Mouse (Mus musculus): Measurements from ENCODE around the gene Zfr2. TPM values are rescaled to one million over a fixed set of nuclear protein-coding genes. Genes with fewer than 3 reads are reported as not detected.
A peak's percentile ranks its signal among the peaks of the same experiment; 100 is the strongest.

The Zfr2 gene
- 30.3 and 34.0 TPM in 2 replicates for polyA plus RNA-seq (2015; fragmentation: Nextera tagmentation; extraction: Ambion mirVana)

- Histone ChIP-seq H3K36me3 (no peaks in the 10 kb centered on the region), H3K4me2 (peak within 1 kb of the TSS; percentile 76), H3K4me1 (replicated peaks) (peaks cover 46% of the 10 kb centered on the region), H3K27ac (replicated peaks) (peak within 1 kb of the TSS; percentile 92), H3K9ac (peak within 1 kb of the TSS; percentile 72), H3K9me3 (no peaks in the 10 kb centered on the region), H3K4me3 (peak within 1 kb of the TSS; percentile 73), H3K27me3 (no peaks in the 10 kb centered on the region)
- peak; percentile 79 for ATAC-seq (ENCODE audit: low FRiP score, low read depth)
- WGBS, result 9% methylated on average over 29 of the region's 29 CpGs
Observed at GRCm38 (mm10) chr10:81232580-81233225, at the start of gene Zfr2. Gene Zfr2 (plus strand): TSS chr10:81233155.

DNA sequence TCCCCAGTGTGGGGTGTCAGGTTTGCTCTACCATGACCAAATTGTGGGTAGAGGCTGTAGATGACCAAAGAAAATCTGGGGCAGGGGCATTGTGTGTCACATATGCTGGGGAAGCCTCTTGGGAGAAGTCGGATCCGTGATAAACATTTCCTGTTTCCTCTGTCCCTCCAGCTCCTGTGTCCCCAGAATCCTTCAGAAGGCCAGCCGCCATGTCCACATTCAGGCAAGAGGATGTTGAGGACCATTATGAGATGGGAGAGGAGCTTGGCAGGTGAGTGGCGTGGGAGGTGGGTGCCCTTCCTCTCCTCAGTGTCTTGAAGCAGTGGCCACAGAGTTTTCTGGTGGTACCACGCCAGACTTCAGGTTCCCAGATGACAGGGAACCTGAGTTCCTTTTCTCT is 49.1 kb upstream of the Zfr2 start, which contains the start of gene 4930442H23Rik:
Gene 4930442H23Rik, minus strand, starts transcription at position 45 of the 400 bp plus-strand sequence.
- peak within 1 kb of the TSS; percentile 52 for H3K4me3 ChIP-seq
- H3K36me3 ChIP-seq, result peaks cover 63% of the 10 kb centered on the region

GRCm38 (mm10) chr10:81184765-81185164 is 48.2 kb upstream of the Zfr2 start:
- H3K4me2 ChIP-seq, result no peak overlapping the region
- H3K4me3 ChIP-seq, result no peak overlapping the region
- no peak overlapping the region for H3K9ac ChIP-seq
- no peak for ATAC-seq (ENCODE audit: low FRiP score, low read depth)
- WGBS, result 72% methylated on average over 4 of the region's 4 CpGs
- H3K27ac ChIP-seq (replicated peaks), result no peak overlapping the region
- peaks cover 32% of the 10 kb centered on the region for H3K4me1 ChIP-seq (replicated peaks)
- no peaks in the 10 kb centered on the region for H3K9me3 ChIP-seq
- no peaks in the 10 kb centered on the region for H3K27me3 ChIP-seq
- peaks cover 55% of the 10 kb centered on the region for H3K36me3 ChIP-seq

More for the DNA sequence above, 49.1 kb upstream of the Zfr2 start, which contains the start of gene 4930442H23Rik:
- Histone ChIP-seq H3K4me1 (replicated peaks) (peaks cover 42% of the 10 kb centered on the region), H3K9ac (peak within 1 kb of the TSS; percentile 63), H3K9me3 (no peaks in the 10 kb centered on the region), H3K4me2 (peak within 1 kb of the TSS; percentile 66), H3K27me3 (no peaks in the 10 kb centered on the region), H3K27ac (replicated peaks) (peak within 1 kb of the TSS; percentile 87)
- no peak for ATAC-seq (ENCODE audit: low FRiP score, low read depth)
- 89% methylated on average over 5 of the region's 5 CpGs for WGBS

GRCm38 (mm10) chr10:81187161-81187560 is 45.8 kb upstream of the Zfr2 start:
- WGBS, result 96% methylated on average over 9 of the region's 9 CpGs
- H3K36me3 ChIP-seq, result peaks cover 38% of the 10 kb centered on the region
- no peak overlapping the region for H3K9ac ChIP-seq
- no peaks in the 10 kb centered on the region for H3K9me3 ChIP-seq
- H3K27ac ChIP-seq (replicated peaks), result no peak overlapping the region
- no peak for ATAC-seq (ENCODE audit: low FRiP score, low read depth)
- H3K27me3 ChIP-seq, result no peaks in the 10 kb centered on the region
- no peak overlapping the region for H3K4me2 ChIP-seq
- H3K4me3 ChIP-seq, result no peak overlapping the region
- peaks cover 33% of the 10 kb centered on the region for H3K4me1 ChIP-seq (replicated peaks)

GRCm38 (mm10) chr10:81189821-81190220 is 43.1 kb upstream of the Zfr2 start:
- H3K4me3 ChIP-seq, result no peak overlapping the region
- H3K27me3 ChIP-seq, result 0 out of 2 replicates have a peak, but pooled peaks cover 3% of the 10 kb centered on the region
- 81% methylated on average over 26 of the region's 26 CpGs for WGBS
- no peak overlapping the region for H3K9ac ChIP-seq
- H3K9me3 ChIP-seq, result no peaks in the 10 kb centered on the region
- H3K4me1 ChIP-seq (replicated peaks), result peaks cover 35% of the 10 kb centered on the region
- H3K4me2 ChIP-seq, result no peak overlapping the region
- peaks cover 27% of the 10 kb centered on the region for H3K36me3 ChIP-seq
- H3K27ac ChIP-seq (replicated peaks), result no peak overlapping the region
- no peak for ATAC-seq (ENCODE audit: low FRiP score, low read depth)

DNA sequence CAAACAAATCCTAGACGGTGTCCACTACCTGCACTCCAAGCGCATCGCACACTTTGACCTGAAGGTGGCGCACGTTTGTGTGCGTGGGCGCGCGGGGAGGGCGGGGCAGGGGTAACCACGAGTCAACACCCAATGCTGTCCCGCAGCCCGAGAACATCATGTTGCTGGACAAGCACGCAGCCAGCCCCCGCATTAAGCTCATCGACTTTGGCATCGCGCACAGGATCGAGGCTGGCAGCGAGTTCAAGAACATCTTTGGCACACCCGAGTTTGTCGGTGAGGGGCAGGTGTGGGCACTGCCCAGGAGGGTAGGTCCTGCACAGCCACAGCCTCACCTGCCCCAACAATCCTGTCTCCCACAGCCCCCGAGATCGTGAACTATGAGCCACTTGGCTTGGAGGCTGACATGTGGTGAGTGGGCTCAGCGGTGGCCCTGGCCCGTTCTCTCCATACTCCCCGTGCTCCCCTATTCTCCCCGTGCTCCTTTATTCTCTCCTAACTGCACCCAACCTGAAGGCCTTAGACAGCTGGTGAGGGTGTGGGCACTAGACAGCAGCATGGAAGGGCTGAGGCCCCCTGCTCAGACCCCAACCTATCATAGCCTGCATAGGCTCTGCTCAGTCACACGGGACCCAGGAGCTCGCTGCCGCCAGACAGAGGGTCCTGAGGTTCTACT is 42.6 kb upstream of the Zfr2 start:
- Histone ChIP-seq H3K9ac (no peak overlapping the region), H3K36me3 (peaks cover 21% of the 10 kb centered on the region), H3K27me3 (peaks cover 8% of the 10 kb centered on the region), H3K4me3 (no peak overlapping the region), H3K4me2 (no peak overlapping the region), H3K4me1 (replicated peaks) (peaks cover 30% of the 10 kb centered on the region), H3K27ac (replicated peaks) (no peak overlapping the region), H3K9me3 (no peaks in the 10 kb centered on the region)
- ATAC-seq (ENCODE audit: low FRiP score, low read depth), result no peak
- 71% methylated on average over 31 of the region's 31 CpGs for WGBS

GRCm38 (mm10) chr10:81190912-81191321 is 42.0 kb upstream of the Zfr2 start:
- Histone ChIP-seq H3K27me3 (peaks cover 14% of the 10 kb centered on the region), H3K4me2 (no peak overlapping the region), H3K9me3 (no peaks in the 10 kb centered on the region), H3K4me1 (replicated peaks) (peaks cover 30% of the 10 kb centered on the region), H3K9ac (no peak overlapping the region), H3K4me3 (no peak overlapping the region), H3K27ac (replicated peaks) (peak overlapping the region; percentile 99; the same call in 1 of the 2 replicates), H3K36me3 (peaks cover 17% of the 10 kb centered on the region)
- 70% methylated on average over 6 of the region's 6 CpGs for WGBS
- ATAC-seq (ENCODE audit: low FRiP score, low read depth), result no peak

- no peak for ATAC-seq (ENCODE audit: low FRiP score, low read depth)
- WGBS, result 90% methylated on average over 18 of the region's 18 CpGs
- Histone ChIP-seq H3K9me3 (no peaks in the 10 kb centered on the region), H3K4me2 (peak overlapping the region; percentile 99), H3K9ac (no peak overlapping the region), H3K27me3 (peaks cover 16% of the 10 kb centered on the region), H3K36me3 (peaks cover 17% of the 10 kb centered on the region), H3K4me3 (no peak overlapping the region), H3K4me1 (replicated peaks) (peaks cover 30% of the 10 kb centered on the region), H3K27ac (replicated peaks) (peak overlapping the region; percentile 99)
Observed at GRCm38 (mm10) chr10:81191342-81191982, 41.5 kb upstream of the Zfr2 start.

GRCm38 (mm10) chr10:81192270-81192967 is 40.5 kb upstream of the Zfr2 start:
- ATAC-seq (ENCODE audit: low FRiP score, low read depth), result peak; percentile 90
- peaks cover 24% of the 10 kb centered on the region for H3K27me3 ChIP-seq
- under 1% methylated on average over 76 of the region's 93 CpGs for WGBS
- peak overlapping the region; percentile 66 for H3K4me3 ChIP-seq
- H3K9ac ChIP-seq, result peak overlapping the region; percentile 80
- peak overlapping the region; percentile 99 for H3K27ac ChIP-seq (replicated peaks)
- peaks cover 13% of the 10 kb centered on the region; the same call in 1 of the 2 replicates for H3K36me3 ChIP-seq
- H3K4me2 ChIP-seq, result peak overlapping the region; percentile 99
- H3K4me1 ChIP-seq (replicated peaks), result peaks cover 30% of the 10 kb centered on the region
- no peaks in the 10 kb centered on the region for H3K9me3 ChIP-seq

DNA sequence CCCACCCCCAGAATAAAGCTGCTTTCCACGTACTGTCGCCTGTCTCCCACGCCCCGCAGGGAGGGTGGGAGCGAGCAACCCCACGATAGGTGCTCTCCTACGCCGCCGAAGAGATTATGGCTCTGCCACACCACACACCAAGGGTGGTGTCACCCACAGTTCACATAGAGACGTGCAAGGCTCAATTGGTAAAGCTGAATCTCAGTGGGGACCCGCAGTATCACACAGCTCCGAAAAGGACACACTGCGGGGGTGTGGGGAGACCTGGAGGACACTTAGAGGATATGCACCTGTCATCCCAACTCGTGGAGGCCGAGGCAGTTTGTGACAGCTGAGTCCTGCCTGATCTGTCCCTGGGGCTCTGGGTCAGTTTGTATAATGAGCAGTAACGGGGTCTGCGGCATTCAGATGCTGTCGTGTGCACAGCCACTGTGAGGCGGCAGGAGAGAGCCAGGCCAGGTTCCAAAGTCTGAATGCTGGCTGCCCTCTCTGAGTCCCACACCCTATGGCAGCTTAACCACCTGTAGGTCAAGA is 39.9 kb upstream of the Zfr2 start:
- Histone ChIP-seq H3K36me3 (peaks cover 13% of the 10 kb centered on the region; the same call in 1 of the 2 replicates), H3K4me3 (peak overlapping the region; percentile 66), H3K4me2 (peak overlapping the region; percentile 99), H3K27me3 (peaks cover 27% of the 10 kb centered on the region), H3K27ac (replicated peaks) (peak overlapping the region; percentile 99), H3K4me1 (replicated peaks) (peaks cover 30% of the 10 kb centered on the region), H3K9me3 (no peaks in the 10 kb centered on the region), H3K9ac (peak overlapping the region; percentile 80)
- 3% methylated on average over 19 of the region's 19 CpGs for WGBS
- peak; percentile 2; the same call in 1 of the 2 replicates for ATAC-seq (ENCODE audit: low FRiP score, low read depth)

All from hindbrain, embryonic 15.5 days (tissue).